Mouse (Mus musculus): ENCODE results near the gene Fndc3b. TPM values are rescaled to one million over a fixed set of nuclear protein-coding genes. Genes with fewer than 3 reads are reported as not detected.

Fndc3b gene
- polyA plus RNA-seq, 1 experiment from 2014 or later, result 10.1 TPM

- H3K4me2 ChIP-seq, result no peak overlapping the region
- H3K9ac ChIP-seq, result no peak overlapping the region
These were observed 187.8 kb downstream of the Fndc3b start for GRCm38 (mm10) chr3:27523176-27523936.

GRCm38 (mm10) chr3:27520391-27520790 lies 190.7 kb downstream of the Fndc3b start:
- no peak overlapping the region for H3K27ac ChIP-seq (replicated peaks)
- no peak overlapping the region for H3K9ac ChIP-seq
- H3K27me3 ChIP-seq, result no peaks in the 10 kb centered on the region
- WGBS, result 79% methylated on average over 6 of the region's 6 CpGs
- H3K36me3 ChIP-seq, result no peaks in the 10 kb centered on the region
- 0 out of 2 replicates have a peak, but pooled peaks cover 3% of the 10 kb centered on the region for H3K4me1 ChIP-seq (replicated peaks)
- no peak for ATAC-seq (ENCODE audit: low read depth)
- no peaks in the 10 kb centered on the region for H3K9me3 ChIP-seq
- H3K4me3 ChIP-seq, result no peak overlapping the region
- no peak overlapping the region for H3K4me2 ChIP-seq

More at GRCm38 (mm10) chr3:27523176-27523936, 187.8 kb downstream of the Fndc3b start:
- Histone ChIP-seq H3K36me3 (no peaks in the 10 kb centered on the region), H3K9me3 (no peaks in the 10 kb centered on the region), H3K27me3 (no peaks in the 10 kb centered on the region), H3K4me1 (replicated peaks) (0 out of 2 replicates have a peak, but pooled peaks cover 3% of the 10 kb centered on the region), H3K4me3 (no peak overlapping the region), H3K27ac (replicated peaks) (no peak overlapping the region)
- WGBS, result 86% methylated on average over 12 of the region's 12 CpGs
- ATAC-seq (ENCODE audit: low read depth), result no peak

GRCm38 (mm10) chr3:27519481-27519880 lies 191.6 kb downstream of the Fndc3b start:
- Histone ChIP-seq H3K4me1 (replicated peaks) (0 out of 2 replicates have a peak, but pooled peaks cover 3% of the 10 kb centered on the region), H3K9ac (no peak overlapping the region), H3K4me3 (no peak overlapping the region), H3K4me2 (no peak overlapping the region), H3K27me3 (no peaks in the 10 kb centered on the region), H3K27ac (replicated peaks) (no peak overlapping the region), H3K36me3 (no peaks in the 10 kb centered on the region), H3K9me3 (no peaks in the 10 kb centered on the region)
- no peak for ATAC-seq (ENCODE audit: low read depth)
- 94% methylated on average over 6 of the region's 6 CpGs for WGBS

GRCm38 (mm10) chr3:27518935-27519334 lies 192.2 kb downstream of the Fndc3b start:
- H3K4me1 ChIP-seq (replicated peaks), result 0 out of 2 replicates have a peak, but pooled peaks cover 2% of the 10 kb centered on the region
- H3K4me3 ChIP-seq, result no peak overlapping the region
- no peak overlapping the region for H3K4me2 ChIP-seq
- no peak overlapping the region for H3K27ac ChIP-seq (replicated peaks)
- WGBS, result 89% methylated on average over 9 of the region's 9 CpGs
- no peak overlapping the region for H3K9ac ChIP-seq
- H3K36me3 ChIP-seq, result no peaks in the 10 kb centered on the region
- H3K27me3 ChIP-seq, result no peaks in the 10 kb centered on the region
- no peaks in the 10 kb centered on the region for H3K9me3 ChIP-seq
- peak; percentile 47; the same call in 1 of the 2 replicates for ATAC-seq (ENCODE audit: low read depth)

- no peaks in the 10 kb centered on the region for H3K27me3 ChIP-seq
- 47% methylated on average over 5 of the region's 5 CpGs for WGBS
- H3K4me1 ChIP-seq (replicated peaks), result no peaks in the 10 kb centered on the region
- no peaks in the 10 kb centered on the region for H3K9me3 ChIP-seq
- no peak overlapping the region for H3K4me3 ChIP-seq
- no peaks in the 10 kb centered on the region for H3K36me3 ChIP-seq
- no peak overlapping the region for H3K9ac ChIP-seq
- no peak overlapping the region for H3K27ac ChIP-seq (replicated peaks)
- H3K4me2 ChIP-seq, result no peak overlapping the region
- no peak for ATAC-seq (ENCODE audit: low read depth)
These were observed 194.6 kb downstream of the Fndc3b start for GRCm38 (mm10) chr3:27516536-27516935.

- Histone ChIP-seq H3K9ac (no peak overlapping the region), H3K4me2 (no peak overlapping the region), H3K4me1 (replicated peaks) (no peaks in the 10 kb centered on the region), H3K27me3 (no peaks in the 10 kb centered on the region), H3K27ac (replicated peaks) (no peak overlapping the region), H3K4me3 (no peak overlapping the region), H3K9me3 (no peaks in the 10 kb centered on the region), H3K36me3 (no peaks in the 10 kb centered on the region)
- ATAC-seq (ENCODE audit: low read depth), result no peak
- WGBS, result 74% methylated on average over 10 of the region's 10 CpGs
These were observed 199.3 kb downstream of the Fndc3b start for GRCm38 (mm10) chr3:27511765-27512164.

GRCm38 (mm10) chr3:27506886-27507285 lies 204.2 kb downstream of the Fndc3b start:
- no peaks in the 10 kb centered on the region for H3K4me1 ChIP-seq (replicated peaks)
- 87% methylated on average over 3 of the region's 3 CpGs for WGBS

GRCm38 (mm10) chr3:27505582-27505981 lies 205.5 kb downstream of the Fndc3b start:
- H3K27me3 ChIP-seq, result no peaks in the 10 kb centered on the region
- H3K9ac ChIP-seq, result no peak overlapping the region
- no peak overlapping the region for H3K4me2 ChIP-seq
- H3K27ac ChIP-seq (replicated peaks), result no peak overlapping the region
- H3K9me3 ChIP-seq, result no peaks in the 10 kb centered on the region
- H3K4me3 ChIP-seq, result no peak overlapping the region
- ATAC-seq (ENCODE audit: low read depth), result no peak
- no peaks in the 10 kb centered on the region for H3K4me1 ChIP-seq (replicated peaks)
- 86% methylated on average over 3 of the region's 3 CpGs for WGBS
- H3K36me3 ChIP-seq, result 0 out of 2 replicates have a peak, but pooled peaks cover 4% of the 10 kb centered on the region

More at GRCm38 (mm10) chr3:27506886-27507285, 204.2 kb downstream of the Fndc3b start:
- H3K36me3 ChIP-seq, result 0 out of 2 replicates have a peak, but pooled peaks cover 4% of the 10 kb centered on the region
- H3K9me3 ChIP-seq, result no peaks in the 10 kb centered on the region
- no peaks in the 10 kb centered on the region for H3K27me3 ChIP-seq
- no peak overlapping the region for H3K9ac ChIP-seq
- H3K27ac ChIP-seq (replicated peaks), result no peak overlapping the region
- no peak for ATAC-seq (ENCODE audit: low read depth)
- no peak overlapping the region for H3K4me3 ChIP-seq
- H3K4me2 ChIP-seq, result no peak overlapping the region

GRCm38 (mm10) chr3:27503279-27504038 lies 207.6 kb downstream of the Fndc3b start:
- WGBS, result 90% methylated on average over 7 of the region's 7 CpGs
- no peak overlapping the region for H3K4me2 ChIP-seq
- ATAC-seq (ENCODE audit: low read depth), result no peak
- 0 out of 2 replicates have a peak, but pooled peaks cover 5% of the 10 kb centered on the region for H3K36me3 ChIP-seq
- H3K4me3 ChIP-seq, result no peak overlapping the region
- 0 out of 2 replicates have a peak, but pooled peaks cover 4% of the 10 kb centered on the region for H3K9me3 ChIP-seq
- no peak overlapping the region for H3K27ac ChIP-seq (replicated peaks)
- H3K27me3 ChIP-seq, result no peaks in the 10 kb centered on the region
- no peak overlapping the region for H3K9ac ChIP-seq
- no peaks in the 10 kb centered on the region for H3K4me1 ChIP-seq (replicated peaks)

- Histone ChIP-seq H3K27me3 (no peaks in the 10 kb centered on the region), H3K9me3 (0 out of 2 replicates have a peak, but pooled peaks cover 4% of the 10 kb centered on the region), H3K9ac (no peak overlapping the region), H3K4me1 (replicated peaks) (peaks cover 9% of the 10 kb centered on the region; the same call in 1 of the 2 replicates), H3K4me3 (no peak overlapping the region), H3K4me2 (no peak overlapping the region), H3K27ac (replicated peaks) (no peak overlapping the region), H3K36me3 (0 out of 2 replicates have a peak, but pooled peaks cover 8% of the 10 kb centered on the region)
- no peak for ATAC-seq (ENCODE audit: low read depth)
- 58% methylated on average over 14 of the region's 14 CpGs for WGBS
These were observed 215.6 kb downstream of the Fndc3b start for GRCm38 (mm10) chr3:27495296-27496073.

GRCm38 (mm10) chr3:27494698-27495097 lies 216.4 kb downstream of the Fndc3b start:
- H3K36me3 ChIP-seq, result 0 out of 2 replicates have a peak, but pooled peaks cover 8% of the 10 kb centered on the region
- no peak for ATAC-seq (ENCODE audit: low read depth)
- no peak overlapping the region for H3K27ac ChIP-seq (replicated peaks)
- H3K9ac ChIP-seq, result no peak overlapping the region
- no peaks in the 10 kb centered on the region for H3K27me3 ChIP-seq
- H3K4me1 ChIP-seq (replicated peaks), result peaks cover 9% of the 10 kb centered on the region; the same call in 1 of the 2 replicates
- 87% methylated on average over 6 of the region's 6 CpGs for WGBS
- H3K9me3 ChIP-seq, result 0 out of 2 replicates have a peak, but pooled peaks cover 2% of the 10 kb centered on the region
- no peak overlapping the region for H3K4me2 ChIP-seq
- H3K4me3 ChIP-seq, result no peak overlapping the region

Data from neural tube, embryonic 13.5 days (tissue).